Mouse (Mus musculus) megakaryocyte, embryonic 14.5 days (primary cell): ENCODE measurements around the gene Abhd4.

Experiments used
- FLI1 ChIP-seq: IDR thresholded peaks from 2 replicates; pipeline ENCODE4 v1.6.1; 2012; ENCODE audit warnings: low read length, inconsistent platforms, mixed read lengths
- GATA1 ChIP-seq: IDR thresholded peaks from 3 replicates; pipeline ENCODE4 v1.6.1; 2012; ENCODE audit warnings: mixed read lengths, low read length, inconsistent platforms, borderline replicate concordance

DNA sequence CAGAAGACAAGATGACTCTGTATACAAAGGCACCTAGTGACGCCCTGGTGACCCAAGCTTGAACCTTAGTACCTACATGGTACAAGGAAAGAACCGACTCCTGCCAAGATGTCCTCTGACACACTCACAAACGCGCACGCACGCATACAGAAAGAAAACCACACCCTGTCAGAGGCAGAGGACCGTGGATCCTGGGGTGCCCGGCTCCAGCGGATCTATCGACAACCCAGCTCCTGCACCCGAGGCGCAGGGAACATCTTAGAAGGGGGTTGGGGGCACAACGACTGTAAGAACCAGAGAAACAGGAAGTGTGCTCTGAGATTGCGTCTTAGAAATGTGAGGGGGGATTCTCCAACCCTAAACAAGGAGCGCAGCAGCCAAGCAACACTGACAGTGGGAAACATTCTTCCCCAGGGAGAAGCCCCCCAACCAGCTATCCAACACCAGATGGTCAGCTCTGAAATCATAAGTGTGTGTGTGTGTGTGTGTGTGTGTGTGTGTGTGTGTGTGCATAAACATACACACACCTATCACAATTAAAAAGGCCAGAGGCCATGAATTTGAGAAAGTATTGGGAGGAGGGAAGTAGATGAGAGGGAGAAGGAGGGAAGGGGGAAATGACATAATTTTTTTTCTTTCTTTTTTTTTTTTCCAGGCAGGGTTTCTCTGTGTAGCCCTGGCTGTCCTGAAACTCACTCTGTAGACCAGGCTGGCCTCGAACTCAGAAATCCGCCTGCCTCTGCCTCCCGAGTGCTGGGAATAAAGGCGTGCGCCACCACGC is 22.6 kb upstream of the Abhd4 start:
- TF ChIP-seq GATA1 (no peak), FLI1 (no peak)
